Mouse (Mus musculus) layer of hippocampus, adult 8-10 months (tissue): ENCODE measurements around the gene Patl1. TPM values are rescaled to one million over a fixed set of nuclear protein-coding genes. Genes with fewer than 3 reads are reported as not detected.
"Not testable (repeated sequence)": the region's sequence is repeated elsewhere in the genome, so short reads cannot be mapped to it uniquely, and the experiment has no call there.

Experiments
- DNase-seq, 2 experiments: peaks; one replicate each; pipeline ENCODE4 v3.0.0; 2022; ENCODE audit warnings: low spot score in 2 of 2
- microRNA-seq, 2 experiments: library from miRNA; unstranded; fragments of <30 nt; microRNA quantifications; one replicate each; pipeline ENCODE4 v1.2.0; 2022
- total RNA-seq, 4 experiments: library from RNA; stranded (reverse); gene quantifications; 2 replicates each; pipeline ENCODE4 v1.2.4; 2022

Patl1 gene
- total RNA-seq, 4 experiments from 2014 or later, result 21.5 to 22.9 (median 22.3) TPM

DNA sequence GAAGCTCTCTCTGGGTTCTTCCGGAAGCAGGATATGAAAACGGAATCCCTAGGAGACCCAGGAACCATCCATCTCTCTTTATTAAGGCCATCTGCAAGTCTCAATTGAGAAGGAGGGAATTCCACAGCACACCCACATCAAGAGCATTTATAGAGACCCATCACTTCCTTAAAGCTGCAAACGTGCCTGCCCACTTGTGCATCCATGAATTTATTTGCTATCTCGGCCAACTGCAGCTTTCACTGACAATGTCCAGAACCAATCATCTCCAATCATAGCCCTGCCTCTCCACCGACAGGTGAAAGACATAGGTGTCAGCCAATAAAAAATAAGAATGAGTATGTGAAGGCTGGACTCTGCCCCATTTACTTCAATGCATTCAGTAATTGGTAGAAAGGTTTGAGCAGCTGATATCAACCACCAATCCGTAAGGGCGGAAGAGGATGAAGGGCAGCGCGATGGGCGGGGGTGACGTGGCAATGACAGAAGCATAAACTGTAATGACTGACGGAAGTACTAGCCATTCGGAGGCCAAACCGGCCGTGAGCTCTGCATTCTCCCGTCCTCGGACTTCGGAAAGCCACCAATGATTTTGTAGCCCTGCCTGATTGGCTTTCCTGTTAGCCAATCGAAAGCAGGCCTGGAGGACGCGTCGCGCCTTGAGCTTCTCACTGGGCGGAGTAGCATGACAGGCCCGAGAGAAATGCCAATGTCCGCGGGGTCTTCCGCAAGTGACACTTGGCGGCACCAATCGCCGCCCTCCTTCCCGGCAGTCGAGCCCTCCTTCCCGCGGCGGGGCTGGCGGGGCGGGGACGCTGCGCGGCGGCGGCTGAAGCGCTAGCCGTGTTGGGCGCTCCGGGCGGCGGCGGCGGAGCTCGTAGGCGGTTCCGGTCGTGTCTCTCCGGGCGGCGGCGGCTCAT, 53.1 kb downstream of the Patl1 start, which contains the start of gene Osbp:
TSS of gene Osbp (plus strand) at position 919 of the 920 bp plus-strand sequence.
- DNase-seq, result peak; percentile 100

GRCm38 (mm10) chr19:11966201-11966636, 54.0 kb downstream of the Patl1 start:
- peak; percentile 38 to 41 for DNase-seq

DNA sequence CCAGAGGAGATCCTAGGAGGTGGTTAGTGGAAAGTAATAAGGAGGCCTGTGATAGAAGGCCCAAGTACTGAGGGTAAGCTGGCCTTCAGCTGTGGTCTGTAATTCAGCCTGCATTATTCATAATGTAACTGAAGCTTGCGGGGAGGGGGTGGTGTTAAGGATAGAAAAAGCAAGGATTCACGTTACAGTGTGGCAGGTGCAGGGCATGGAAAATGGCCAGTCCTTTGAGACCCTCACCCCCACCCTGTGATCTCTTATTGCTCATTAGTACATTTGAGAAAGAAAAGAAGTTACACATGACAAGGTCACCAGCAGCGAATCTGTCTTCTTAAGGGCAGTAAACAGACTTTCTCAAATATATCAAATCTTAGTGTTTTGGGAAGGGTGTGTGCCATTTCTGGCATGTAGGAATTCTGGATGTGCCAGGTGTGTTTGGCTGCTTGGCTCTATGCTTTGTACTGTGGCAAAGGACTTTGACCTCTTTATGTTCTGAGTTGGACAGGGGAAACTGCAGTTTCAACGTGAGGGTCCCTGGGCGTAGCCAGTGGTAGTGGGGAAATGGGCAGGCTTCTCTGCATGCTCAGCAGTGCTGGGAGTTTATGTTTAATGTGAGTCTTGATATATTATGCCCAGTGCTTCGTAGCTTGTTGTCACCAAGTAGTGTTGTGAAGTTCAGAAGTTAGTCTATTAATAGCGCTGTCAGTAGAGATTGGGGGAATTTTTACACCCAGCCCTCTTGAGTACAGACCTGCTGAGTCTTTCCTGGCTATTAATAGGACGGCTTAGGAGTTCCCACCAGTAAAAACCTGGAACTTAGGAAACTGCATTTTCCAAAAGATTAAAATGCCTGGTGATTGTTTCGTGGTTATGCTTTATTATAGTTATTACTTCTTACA, 57.2 kb downstream of the Patl1 start:
- DNase-seq, result no peak

GRCm38 (mm10) chr19:11973511-11974222, 61.5 kb downstream of the Patl1 start:
- no peak for DNase-seq

DNA sequence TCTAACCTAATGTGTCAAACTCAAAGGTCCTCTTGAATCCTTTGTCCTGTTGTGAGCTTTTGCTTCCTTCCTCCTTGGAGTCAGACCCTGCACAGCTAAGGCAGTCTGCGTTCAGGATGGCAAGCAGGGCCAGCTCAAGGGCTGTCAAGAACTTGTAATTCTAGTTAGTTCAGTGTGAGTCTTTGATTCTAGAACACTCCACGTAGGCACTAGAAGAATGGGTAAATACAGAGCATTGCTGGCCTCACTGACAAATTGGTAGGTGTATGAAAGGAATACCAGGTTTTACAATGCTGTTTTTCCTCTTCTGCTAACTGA, 62.0 kb downstream of the Patl1 start:
- no peak for DNase-seq

DNA sequence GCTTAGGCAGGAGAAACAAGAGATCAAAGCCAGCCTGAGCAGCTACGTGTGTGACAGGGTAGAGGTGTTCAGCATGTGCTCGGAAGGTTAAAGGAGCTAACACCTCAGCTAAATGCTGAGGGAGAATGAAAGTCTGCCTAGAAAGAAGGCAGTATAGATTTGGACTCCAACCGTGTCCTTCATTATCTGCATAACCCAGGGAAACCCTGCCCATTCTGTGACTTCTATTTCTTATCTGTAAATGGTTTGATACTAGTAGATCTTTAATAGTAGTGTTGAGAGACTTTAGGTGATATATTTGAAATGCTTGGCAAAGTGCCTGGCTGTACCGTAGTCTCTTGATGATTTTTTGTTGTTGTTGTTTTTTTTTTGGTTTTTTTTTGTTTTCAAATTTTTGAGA, 63.5 kb downstream of the Patl1 start:
- DNase-seq, result no peak

- no peak for DNase-seq
Measured at GRCm38 (mm10) chr19:11977363-11977762, 65.2 kb downstream of the Patl1 start.

- DNase-seq, result no peak
Measured at GRCm38 (mm10) chr19:11980471-11980870, 68.3 kb downstream of the Patl1 start.

DNA sequence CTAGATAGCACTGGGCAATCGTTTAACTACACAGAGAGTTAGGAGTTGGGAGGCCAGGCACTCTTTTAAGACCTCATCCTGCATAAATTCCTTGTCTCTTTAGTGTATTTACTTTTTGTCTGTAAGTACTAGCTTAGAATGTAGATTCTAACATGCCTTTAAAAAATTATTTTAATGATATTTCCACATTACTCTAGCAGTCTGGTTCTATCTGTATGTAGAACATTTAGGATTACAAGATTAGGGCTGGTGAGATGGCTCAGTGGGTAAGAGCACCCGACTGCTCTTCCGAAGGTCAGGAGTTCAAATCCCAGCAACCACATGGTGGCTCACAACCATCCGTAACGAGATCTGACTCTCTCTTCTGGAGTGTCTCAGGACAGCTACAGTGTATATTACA, 72.4 kb downstream of the Patl1 start:
- DNase-seq, result not testable (repeated sequence)

- DNase-seq, result no peak
Measured at GRCm38 (mm10) chr19:11987841-11988240, 75.6 kb downstream of the Patl1 start.

DNA sequence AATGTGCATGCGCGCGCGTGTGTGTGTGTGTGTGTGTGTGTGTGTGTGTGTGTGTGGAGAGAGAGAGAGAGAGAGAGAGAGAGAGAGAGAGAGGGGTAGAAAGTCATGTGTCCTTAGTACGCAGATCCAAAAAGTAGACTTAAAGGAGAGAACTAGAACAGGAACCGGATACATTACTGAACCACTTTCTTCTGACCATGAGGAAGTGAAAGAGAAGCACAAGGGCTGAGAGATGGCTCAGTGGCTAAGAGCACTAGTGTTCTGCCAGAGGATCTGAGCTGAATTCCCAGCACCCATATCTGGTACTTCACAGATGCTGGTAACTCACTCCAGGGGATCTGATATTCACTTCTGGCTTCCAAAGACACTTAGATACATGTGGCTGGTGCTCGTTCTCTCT, 77.1 kb downstream of the Patl1 start:
- DNase-seq, result no peak

- DNase-seq, result no peak
Measured at GRCm38 (mm10) chr19:11992034-11992433, 79.8 kb downstream of the Patl1 start.

- no peak for DNase-seq
Measured at GRCm38 (mm10) chr19:11992441-11993029, 80.3 kb downstream of the Patl1 start.

Small RNA genes lying within 50 kb of the gene (microRNA-seq; reads per million reads assigned to microRNA genes)
- 2.0 to 5.1 reads per million in 2 experiments for gene Mir6994

Other genes with a start within 250 kb of the Patl1 start
- gene Oosp1, start 221.2 kb upstream of the Patl1 start, total RNA-seq, result not detected
- gene Oosp3, start 215.3 kb upstream of the Patl1 start, total RNA-seq, result not detected
- not detected for gene Gif, start 164.8 kb upstream of the Patl1 start, total RNA-seq
- gene Mrpl16, start 142.0 kb upstream of the Patl1 start, total RNA-seq, result 10 to 100 TPM; 34.2 to 38.5 (median 36.3) TPM
- gene Stx3, start 93.0 kb upstream of the Patl1 start, total RNA-seq, result 10 to 100 TPM; 29.3 to 38.0 (median 34.6) TPM
- not detected for gene Olfr1417, start 73.2 kb upstream of the Patl1 start, total RNA-seq
- gene Olfr1418, start 51.3 kb upstream of the Patl1 start, total RNA-seq, result not detected
- gene Olfr1419, start 37.3 kb upstream of the Patl1 start, total RNA-seq, result not detected
- gene Olfr1420, start 25.8 kb upstream of the Patl1 start, total RNA-seq, result not detected
- 10 to 100 TPM; 49.6 to 55.3 (median 53.3) TPM for gene Osbp, start 53.5 kb downstream of the Patl1 start, total RNA-seq
- gene Olfr1423, start 128.9 kb downstream of the Patl1 start, total RNA-seq, result not detected
- gene Olfr1424, start 150.3 kb downstream of the Patl1 start, total RNA-seq, result not detected
- not detected for gene Olfr1425, start 165.3 kb downstream of the Patl1 start, total RNA-seq
- gene Olfr1426, start 179.6 kb downstream of the Patl1 start, total RNA-seq, result not detected
- not detected for gene Olfr1427, start 190.9 kb downstream of the Patl1 start, total RNA-seq
- gene Olfr1428, start 203.5 kb downstream of the Patl1 start, total RNA-seq, result not detected
- gene Olfr76, start 210.8 kb downstream of the Patl1 start, total RNA-seq, result not detected